In genomic region chr10:40354081-40354480, GRCm38 (mm10) we compare ENCODE assay signal across 20 mouse cellular contexts.
"Had no signal": no experiment of that assay in that cellular context is flagged by ENCODE, and none has a peak within 500 bp of the region (broad histone marks: within the 10 kb centered on the region; RNA-seq: fewer than 3 reads in every experiment).

No protein-coding gene starts in this region.

- DNase-seq: kidney, adult 2 months; kidney, postnatal 25 days; left cerebral cortex, postnatal 4 days; liver, postnatal 0 days; lung, embryonic 14.5 days; retina, postnatal 1 day; right cerebral cortex, postnatal 25 days; spleen, adult 18-20 months; thymus, adult 2 months; thymus, postnatal 14 days had no signal

- H3K4me3 ChIP-seq: limb, embryonic 12.5 days; limb, embryonic 15.5 days; midbrain, embryonic 12.5 days; midbrain, embryonic 15.5 days; neural tube, embryonic 12.5 days; neural tube, embryonic 15.5 days; stomach, embryonic 15.5 days had no signal

- H3K27ac ChIP-seq: kidney, postnatal 0 days; limb, embryonic 12.5 days; limb, embryonic 15.5 days; liver, embryonic 14.5 days; macrophage; midbrain, embryonic 12.5 days; midbrain, embryonic 15.5 days; neural tube, embryonic 12.5 days; neural tube, embryonic 15.5 days; stomach, embryonic 15.5 days had no signal
